Mouse (Mus musculus) spleen, adult 2 months (tissue): ENCODE results near the gene D6Ertd527e.

Source experiments
- CTCF ChIP-seq: fragments of 200-500 bp; IDR thresholded peaks from 2 replicates; pipeline ENCODE4 v1.5.1; 2011; ENCODE audit warnings: mild to moderate bottlenecking, inconsistent platforms; ENCODE audit not compliant: insufficient read depth, insufficient read length, insufficient replicate concordance; ENCODE audit errors: extremely low read depth
- POLR2A ChIP-seq: fragments of 200-500 bp; IDR thresholded peaks from 2 replicates; pipeline ENCODE4 v1.6.1; 2011; ENCODE audit warnings: low read depth, low read length, inconsistent platforms

GRCm38 (mm10) chr6:87099261-87099660, 5.3 kb upstream of the D6Ertd527e start:
- no peak for TF ChIP-seq POLR2A
- no peak for TF ChIP-seq CTCF
